Mouse (Mus musculus) brain, adult 10 weeks (tissue): ENCODE results near the gene Cep57l1. TPM values are rescaled to one million over a fixed set of nuclear protein-coding genes. Genes with fewer than 3 reads are reported as not detected.

ENCODE experiments used
- polyA plus RNA-seq: library from polyadenylated mRNA; stranded (reverse); fragments of 350-450 nt; fragmentation: Illumina TruSeq; extraction: RNeasy Lipid Tissue Mini Kit (QIAGEN cat#74804); gene quantifications from one replicate; pipeline ENCODE4 v1.2.3, GENCODE M21; 2015; ENCODE audit warnings: low read depth, low replicate concordance

Cep57l1 gene
- polyA plus RNA-seq = 5.0 TPM

DNA sequence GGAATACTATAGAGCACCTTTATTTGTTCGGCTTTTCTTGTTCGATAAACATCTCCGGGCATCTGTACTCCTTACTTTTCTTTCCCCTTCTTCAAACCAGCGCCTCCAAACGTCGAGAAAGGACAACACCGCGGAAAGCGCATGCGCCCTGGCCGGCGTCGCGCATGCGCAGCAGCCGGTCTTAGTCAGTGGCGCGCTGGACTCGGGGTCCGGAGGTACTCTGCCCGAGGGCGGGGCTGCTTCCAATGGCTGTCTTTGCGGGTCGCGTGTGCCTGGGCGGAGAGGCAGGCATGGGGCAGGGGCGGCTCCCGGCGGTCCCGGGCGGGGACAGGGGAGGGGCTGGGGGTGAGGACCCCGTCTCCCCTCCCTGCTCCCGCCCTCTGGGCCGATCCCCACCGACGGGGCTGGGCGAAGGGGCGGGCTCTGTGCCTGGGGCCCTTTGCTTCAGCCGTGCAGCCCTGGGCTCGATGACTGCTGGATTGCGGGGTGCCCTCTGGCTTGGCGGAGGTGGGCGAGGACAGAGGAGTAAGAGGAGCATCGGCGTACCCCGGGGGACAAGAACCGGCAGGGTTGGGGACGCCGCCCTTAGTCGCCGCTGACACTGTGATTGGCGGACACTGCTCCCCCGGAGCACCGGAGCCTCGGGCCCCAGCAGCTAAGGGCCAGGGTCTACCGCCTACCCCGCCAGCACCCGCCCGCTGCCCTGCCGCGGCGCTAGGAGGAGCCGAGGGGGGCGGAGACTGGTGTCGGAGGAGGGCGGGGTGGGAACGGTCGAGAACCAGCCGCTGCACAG, at the start of gene Cep57l1, which contains the start of gene Sesn1:
Gene Cep57l1 (minus strand): TSS at position 101 of the 793 bp plus-strand sequence.
Gene Sesn1 (plus strand): TSS at position 165 of the 793 bp plus-strand sequence.

DNA sequence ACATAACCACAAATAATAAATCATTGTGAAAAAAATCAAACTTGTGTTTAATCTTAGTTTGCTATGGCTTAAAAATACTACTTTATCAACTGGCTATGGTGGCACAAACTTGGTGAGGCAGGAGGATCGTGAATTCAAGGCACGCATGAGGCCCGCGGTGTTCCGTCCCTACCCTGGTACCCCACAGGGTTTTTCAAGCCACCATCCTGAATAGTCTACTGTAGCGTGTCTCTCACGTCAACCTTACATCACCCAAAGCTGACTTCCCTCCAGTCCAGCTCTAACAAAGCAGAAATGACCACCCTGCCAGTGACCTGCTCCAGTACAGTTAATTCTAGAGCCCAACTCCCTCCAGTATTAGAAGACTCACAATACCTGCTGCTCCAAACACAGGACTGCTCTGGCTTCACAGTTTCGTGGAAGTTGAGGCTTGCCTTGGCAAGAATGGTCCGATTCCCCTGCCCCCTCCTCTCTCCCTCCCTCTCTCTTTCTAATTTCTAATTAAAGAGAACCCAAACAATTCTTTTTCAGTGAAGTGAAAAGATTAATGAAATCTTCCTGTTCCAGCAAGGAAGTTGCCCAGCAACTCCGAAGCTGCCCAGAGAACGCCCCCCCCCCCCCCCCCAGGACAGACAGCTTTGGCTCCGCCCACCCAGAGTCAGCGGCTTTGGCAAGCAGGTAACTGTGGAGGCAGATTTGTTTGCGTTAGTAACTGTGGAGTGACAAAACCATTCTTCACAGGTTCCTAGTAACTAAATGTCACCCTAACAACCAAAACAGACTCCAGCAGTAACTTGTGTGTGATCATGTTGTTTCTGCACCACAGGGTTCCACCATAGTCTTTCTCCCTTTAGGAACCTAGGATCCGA, 93.4 kb downstream of the Cep57l1 start, which contains the start of gene Ccdc162:
Gene Ccdc162 (minus strand): TSS at position 606 of the 869 bp plus-strand sequence.

Other genes starting within 250 kb of the Cep57l1 start
- gene Ccdc162, start 93.2 kb downstream of the Cep57l1 start, polyA plus RNA-seq = 2.9 TPM
- gene Sesn1, start 64 bp upstream of the Cep57l1 start, polyA plus RNA-seq = 60.1 TPM
- gene Armc2, start 208.6 kb upstream of the Cep57l1 start, polyA plus RNA-seq = 6.4 TPM